Mouse (Mus musculus): ENCODE data around the gene Dda1. TPM values are rescaled to one million over a fixed set of nuclear protein-coding genes. Genes with fewer than 3 reads are reported as not detected.

Gene Dda1
- polyA plus RNA-seq, 2 experiments: 99.6 to 101 TPM

DNA sequence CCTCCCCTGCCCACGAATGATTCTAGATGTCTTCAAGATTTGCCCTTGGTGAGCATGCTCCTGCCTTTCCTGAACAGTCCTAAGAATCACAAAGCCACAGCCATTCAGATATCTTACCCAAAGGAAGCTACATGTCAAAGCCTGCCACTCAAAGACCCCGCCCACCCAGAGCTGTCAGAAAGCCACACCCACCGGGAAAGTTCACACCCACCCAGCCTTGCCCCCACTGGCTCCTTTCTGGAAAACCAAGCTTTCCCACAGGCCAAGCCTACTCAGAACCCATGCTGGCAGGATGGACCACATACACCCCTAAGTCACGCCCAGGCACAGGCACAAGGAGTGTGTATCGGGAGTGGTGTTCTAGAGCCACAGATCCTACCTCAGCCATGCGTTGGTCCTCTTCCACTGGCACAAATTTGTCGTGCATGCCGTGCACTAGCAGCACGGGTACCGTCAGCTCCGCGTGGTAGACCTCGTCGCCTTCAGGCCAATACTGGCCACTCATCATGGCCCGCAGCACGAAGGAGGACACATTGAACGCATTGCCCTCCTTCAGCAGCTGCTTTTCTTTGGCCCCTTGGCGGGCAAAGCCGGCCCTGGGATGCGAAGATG is 11.2 kb upstream of the Dda1 start:
- Histone ChIP-seq H3K27ac (replicated peaks; ENCODE audit: low read depth, low read length) (no peak overlapping the region), H3K27me3 (ENCODE audit: control insufficient read depth, insufficient read depth, low read length) (no peaks in the 10 kb centered on the region), H3K9me3 (ENCODE audit: control insufficient read depth, low read length) (no peaks in the 10 kb centered on the region), H3K4me3 (replicated peaks; ENCODE audit: low read length) (no peak overlapping the region), H3K9ac (ENCODE audit: low read depth, low read length, severe bottlenecking) (no peak overlapping the region), H3K36me3 (ENCODE audit: control insufficient read depth, insufficient read depth, low read length) (peaks cover 48% of the 10 kb centered on the region), H3K4me1 (ENCODE audit: control insufficient read depth, insufficient read depth, low read length) (peaks cover 8% of the 10 kb centered on the region), H3K4me2 (replicated peaks; ENCODE audit: low read depth, low read length, severe bottlenecking) (no peak overlapping the region)
- DNase-seq (ENCODE audit: low spot score): no peak
- TF ChIP-seq POLR2A (IDR thresholded peaks at IDR 0.05; ENCODE audit: borderline replicate concordance, extremely low read depth, insufficient read depth, insufficient read length): no peak
- WGBS: 82% methylated on average over 20 of the region's 20 CpGs
- no peak for ATAC-seq (ENCODE audit: low FRiP score, low read depth)

DNA sequence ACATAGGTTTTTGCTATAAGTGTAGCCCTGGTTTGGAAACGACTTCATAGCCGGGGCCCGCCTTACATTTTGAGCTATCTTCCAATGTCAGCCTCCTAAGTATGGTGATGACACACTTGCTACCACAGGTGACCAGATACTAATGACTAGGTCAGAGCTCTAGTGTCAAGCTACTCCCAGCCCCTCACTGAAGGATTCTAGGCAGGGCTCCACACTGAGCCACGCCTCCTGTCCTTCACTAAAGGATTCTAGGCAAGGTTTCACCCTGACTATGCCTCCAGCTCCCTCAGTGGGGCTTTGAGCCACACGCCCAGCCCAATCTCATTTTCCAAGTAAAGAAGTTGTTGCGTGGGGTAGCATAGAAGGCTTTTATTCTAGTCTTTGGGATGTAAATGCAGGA is 8.3 kb upstream of the Dda1 start:
- Histone ChIP-seq H3K27ac (replicated peaks; ENCODE audit: low read depth, low read length) (no peak overlapping the region), H3K36me3 (ENCODE audit: control insufficient read depth, insufficient read depth, low read length) (peaks cover 48% of the 10 kb centered on the region), H3K4me2 (replicated peaks; ENCODE audit: low read depth, low read length, severe bottlenecking) (no peak overlapping the region), H3K27me3 (ENCODE audit: control insufficient read depth, insufficient read depth, low read length) (no peaks in the 10 kb centered on the region), H3K9ac (ENCODE audit: low read depth, low read length, severe bottlenecking) (no peak overlapping the region), H3K4me1 (ENCODE audit: control insufficient read depth, insufficient read depth, low read length) (peaks cover 20% of the 10 kb centered on the region), H3K9me3 (ENCODE audit: control insufficient read depth, low read length) (no peaks in the 10 kb centered on the region), H3K4me3 (replicated peaks; ENCODE audit: low read length) (no peak overlapping the region)
- DNase-seq (ENCODE audit: low spot score) (no peak), ATAC-seq (ENCODE audit: low FRiP score, low read depth) (no peak)
- 95% methylated on average over 6 of the region's 6 CpGs for WGBS
- no peak for TF ChIP-seq POLR2A (IDR thresholded peaks at IDR 0.05; ENCODE audit: borderline replicate concordance, extremely low read depth, insufficient read depth, insufficient read length)

DNA sequence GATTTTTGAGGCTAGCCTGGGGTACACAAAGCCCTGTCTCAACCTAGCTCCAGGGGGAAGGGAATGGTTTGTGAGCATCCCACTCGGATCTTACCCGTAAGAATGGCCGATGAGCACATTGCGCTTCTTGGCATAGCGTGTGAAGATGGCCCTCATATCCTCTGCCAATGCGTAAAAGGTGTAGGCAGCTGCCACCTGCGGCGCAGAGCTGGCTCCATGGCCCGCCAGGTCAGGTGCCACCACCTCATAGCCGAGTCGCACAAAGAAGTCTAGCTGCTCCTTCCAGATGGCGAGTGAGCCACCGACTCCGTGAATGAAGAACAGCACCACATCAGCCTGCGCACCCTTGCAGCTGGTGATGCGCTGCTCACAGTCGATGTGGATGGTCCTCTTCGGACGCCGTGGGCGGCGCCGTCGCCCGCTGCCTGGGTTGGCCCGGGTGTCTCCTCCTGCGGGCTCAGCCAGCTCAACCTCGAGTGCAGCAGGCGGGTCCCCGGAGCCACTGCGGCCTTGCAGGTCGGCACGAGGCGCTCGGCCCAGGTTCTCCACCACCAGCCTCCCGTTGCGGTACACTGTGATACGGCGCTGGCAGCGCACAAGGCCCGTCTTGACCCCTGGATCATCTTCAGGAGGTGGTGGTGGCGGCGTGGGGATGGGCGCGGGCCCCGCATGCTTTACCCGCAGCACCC is 7.7 kb upstream of the Dda1 start:
- DNase-seq (ENCODE audit: low spot score): no peak
- Histone ChIP-seq H3K4me3 (replicated peaks; ENCODE audit: low read length) (no peak overlapping the region), H3K27me3 (ENCODE audit: control insufficient read depth, insufficient read depth, low read length) (no peaks in the 10 kb centered on the region), H3K27ac (replicated peaks; ENCODE audit: low read depth, low read length) (no peak overlapping the region), H3K36me3 (ENCODE audit: control insufficient read depth, insufficient read depth, low read length) (peaks cover 48% of the 10 kb centered on the region), H3K9me3 (ENCODE audit: control insufficient read depth, low read length) (no peaks in the 10 kb centered on the region), H3K4me2 (replicated peaks; ENCODE audit: low read depth, low read length, severe bottlenecking) (no peak overlapping the region), H3K4me1 (ENCODE audit: control insufficient read depth, insufficient read depth, low read length) (peaks cover 20% of the 10 kb centered on the region), H3K9ac (ENCODE audit: low read depth, low read length, severe bottlenecking) (no peak overlapping the region)
- 76% methylated on average over 37 of the region's 47 CpGs for WGBS
- no peak for ATAC-seq (ENCODE audit: low FRiP score, low read depth)
- no peak for TF ChIP-seq POLR2A (IDR thresholded peaks at IDR 0.05; ENCODE audit: borderline replicate concordance, extremely low read depth, insufficient read depth, insufficient read length)

DNA sequence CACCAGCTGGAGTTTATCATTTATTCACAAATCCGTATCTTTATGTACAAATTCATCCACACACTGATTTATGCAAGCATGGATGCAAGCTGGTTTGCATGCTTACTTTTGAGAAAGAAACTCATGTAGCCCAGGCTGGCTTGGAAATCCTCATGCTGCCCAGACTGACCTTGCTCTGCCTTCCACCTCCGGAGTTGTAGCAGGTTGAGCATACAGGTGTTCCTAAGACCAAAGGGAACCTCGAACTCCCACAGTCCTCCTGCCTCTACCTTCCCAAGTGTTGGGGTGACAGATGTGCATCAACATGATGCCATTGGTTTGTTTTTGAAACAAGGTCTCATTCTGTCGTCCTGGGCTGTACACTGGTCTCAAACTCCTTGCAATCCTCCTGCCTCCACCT is 6.8 kb upstream of the Dda1 start:
- ATAC-seq (ENCODE audit: low FRiP score, low read depth) (no peak), DNase-seq (ENCODE audit: low spot score) (no peak)
- Histone ChIP-seq H3K4me2 (replicated peaks; ENCODE audit: low read depth, low read length, severe bottlenecking) (peak overlapping the region; percentile 83), H3K36me3 (ENCODE audit: control insufficient read depth, insufficient read depth, low read length) (peaks cover 41% of the 10 kb centered on the region), H3K9me3 (ENCODE audit: control insufficient read depth, low read length) (no peaks in the 10 kb centered on the region), H3K4me3 (replicated peaks; ENCODE audit: low read length) (peak overlapping the region; percentile 85), H3K4me1 (ENCODE audit: control insufficient read depth, insufficient read depth, low read length) (peaks cover 20% of the 10 kb centered on the region), H3K27ac (replicated peaks; ENCODE audit: low read depth, low read length) (no peak overlapping the region), H3K27me3 (ENCODE audit: control insufficient read depth, insufficient read depth, low read length) (no peaks in the 10 kb centered on the region), H3K9ac (ENCODE audit: low read depth, low read length, severe bottlenecking) (peak overlapping the region; percentile 76)
- no peak for TF ChIP-seq POLR2A (IDR thresholded peaks at IDR 0.05; ENCODE audit: borderline replicate concordance, extremely low read depth, insufficient read depth, insufficient read length)
- 75% methylated on average over 4 of the region's 4 CpGs for WGBS

DNA sequence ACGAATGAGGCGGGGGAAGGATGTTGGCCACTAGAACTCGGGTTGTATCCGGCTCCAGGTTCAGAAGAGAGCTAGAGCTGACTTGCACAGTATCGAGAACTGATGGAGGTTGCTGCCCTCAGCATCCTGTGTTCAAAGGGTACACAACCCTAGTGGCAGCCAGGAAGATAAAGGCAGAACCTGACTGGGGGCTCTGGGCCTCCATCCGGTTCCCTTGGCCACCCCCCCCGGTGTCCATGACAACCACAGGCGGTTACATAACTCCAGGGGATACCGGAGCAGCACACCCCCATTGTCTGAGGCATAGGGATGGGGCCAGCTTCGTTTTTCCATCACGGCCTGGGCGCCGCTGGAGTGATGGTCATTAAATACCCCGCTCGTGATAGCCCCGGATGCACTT is 6.2 kb upstream of the Dda1 start:
- no peak for TF ChIP-seq POLR2A (IDR thresholded peaks at IDR 0.05; ENCODE audit: borderline replicate concordance, extremely low read depth, insufficient read depth, insufficient read length)
- peak overlapping the region; percentile 83 for H3K4me2 ChIP-seq (replicated peaks; ENCODE audit: low read depth, low read length, severe bottlenecking)
- WGBS: 8% methylated on average over 16 of the region's 16 CpGs
- ATAC-seq (ENCODE audit: low FRiP score, low read depth): no peak
- peaks cover 20% of the 10 kb centered on the region for H3K4me1 ChIP-seq (ENCODE audit: control insufficient read depth, insufficient read depth, low read length)
- H3K36me3 ChIP-seq (ENCODE audit: control insufficient read depth, insufficient read depth, low read length): peaks cover 36% of the 10 kb centered on the region
- H3K27me3 ChIP-seq (ENCODE audit: control insufficient read depth, insufficient read depth, low read length): no peaks in the 10 kb centered on the region
- peak; percentile 33 for DNase-seq (ENCODE audit: low spot score)
- no peaks in the 10 kb centered on the region for H3K9me3 ChIP-seq (ENCODE audit: control insufficient read depth, low read length)
- H3K4me3 ChIP-seq (replicated peaks; ENCODE audit: low read length): peak overlapping the region; percentile 85
- peak overlapping the region; percentile 76 for H3K9ac ChIP-seq (ENCODE audit: low read depth, low read length, severe bottlenecking)
- H3K27ac ChIP-seq (replicated peaks; ENCODE audit: low read depth, low read length): no peak overlapping the region
